Mouse (Mus musculus): ENCODE data around the gene Pias4. TPM values are rescaled to one million over a fixed set of nuclear protein-coding genes. Genes with fewer than 3 reads are reported as not detected.

Gene Pias4
- polyA plus RNA-seq, 1 experiment from 2014 or later = 33.2 TPM

DNA sequence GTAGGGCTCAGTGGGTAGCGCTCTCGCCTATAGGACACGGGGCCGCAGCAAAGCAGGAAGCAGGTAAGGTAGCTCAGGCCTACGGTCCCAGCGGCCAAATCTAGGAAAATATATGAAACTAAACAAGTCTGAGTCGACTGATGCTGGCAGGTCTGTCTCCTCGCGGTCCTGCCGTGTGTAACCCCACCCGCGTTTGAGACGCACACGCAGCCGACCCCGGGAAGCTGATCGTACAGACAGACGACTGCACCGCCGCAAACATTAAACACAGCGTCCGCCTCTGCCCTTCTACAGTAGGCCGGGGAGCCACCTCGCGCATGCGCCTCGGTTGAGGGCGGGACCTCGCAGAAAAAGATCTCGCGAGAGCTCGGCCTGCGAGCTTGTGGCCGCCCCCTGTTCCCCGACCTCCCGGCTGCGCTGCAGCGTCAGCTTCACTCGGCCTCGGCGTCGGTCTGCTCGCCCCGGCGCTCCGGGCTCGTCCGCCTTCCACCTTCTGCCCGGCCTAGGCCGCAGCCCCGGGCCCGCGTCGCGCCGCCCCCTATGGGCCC lies 62.1 kb downstream of the Pias4 start, which contains the start of gene Map2k2:
Map2k2 (plus strand) TSS at position 351 of the 548 bp plus-strand sequence.
- H3K4me1 ChIP-seq (ENCODE audit: control insufficient read depth, insufficient read depth, low read length) = peaks cover 13% of the 10 kb centered on the region
- H3K4me2 ChIP-seq (ENCODE audit: low read depth, low read length) = peak within 1 kb of the TSS; percentile 92
- WGBS = 0% methylated on average over 24 of the region's 56 CpGs
- H3K9ac ChIP-seq (ENCODE audit: low read depth, low read length) = peak within 1 kb of the TSS; percentile 98
- no peaks in the 10 kb centered on the region for H3K27me3 ChIP-seq (replicated peaks; ENCODE audit: control insufficient read depth, insufficient read depth, low read length)
- peak; percentile 98 for DNase-seq (ENCODE audit: low spot score)
- peak within 1 kb of the TSS; percentile 98 for H3K27ac ChIP-seq (replicated peaks; ENCODE audit: low read depth, low read length)
- ATAC-seq (ENCODE audit: low read depth) = peak; percentile 97
- H3K4me3 ChIP-seq (ENCODE audit: low read depth, low read length) = peak within 1 kb of the TSS; percentile 86
- peaks cover 25% of the 10 kb centered on the region for H3K36me3 ChIP-seq (ENCODE audit: control insufficient read depth, insufficient read depth, low read length)
- H3K9me3 ChIP-seq (ENCODE audit: control insufficient read depth, low read length) = no peaks in the 10 kb centered on the region

Small RNA genes within 50 kb of the gene (microRNA-seq; reads per million reads assigned to microRNA genes)
- gene Mir5615-1 (ENCODE audit: borderline number of aligned reads) (not detected), gene Mir5615-2 (ENCODE audit: borderline number of aligned reads) (not detected)

Other genes starting within 250 kb of the Pias4 start
- 21.6 and 22.9 TPM in 2 replicates for gene Lmnb2, start 249.7 kb downstream of the Pias4 start, polyA plus RNA-seq (2014; fragmentation: Nextera tagmentation; extraction: Ambion mirVana)
- 35.5 and 39.9 TPM in 2 replicates for gene Gadd45b, start 237.8 kb downstream of the Pias4 start, polyA plus RNA-seq (2014; fragmentation: Nextera tagmentation; extraction: Ambion mirVana)
- 5.9 and 8.7 TPM in 2 replicates for gene Gng7, start 153.0 kb downstream of the Pias4 start, polyA plus RNA-seq (2014; fragmentation: Nextera tagmentation; extraction: Ambion mirVana)
- gene Diras1, start 142.3 kb downstream of the Pias4 start, polyA plus RNA-seq (2014; fragmentation: Nextera tagmentation; extraction: Ambion mirVana) = 0.95 and 1.1 TPM in 2 replicates
- 11.9 and 15.4 TPM in 2 replicates for gene Slc39a3, start 130.5 kb downstream of the Pias4 start, polyA plus RNA-seq (2014; fragmentation: Nextera tagmentation; extraction: Ambion mirVana)
- 163 and 179 TPM in 2 replicates for gene Sgta, start 107.7 kb downstream of the Pias4 start, polyA plus RNA-seq (2014; fragmentation: Nextera tagmentation; extraction: Ambion mirVana)
- gene Thop1, start 97.9 kb downstream of the Pias4 start, polyA plus RNA-seq (2014; fragmentation: Nextera tagmentation; extraction: Ambion mirVana) = 61.7 and 62.9 TPM in 2 replicates
- 0.60 and 0.68 TPM in 2 replicates for gene Creb3l3, start 69.0 kb downstream of the Pias4 start, polyA plus RNA-seq (2014; fragmentation: Nextera tagmentation; extraction: Ambion mirVana)
- 166 and 178 TPM in 2 replicates for gene Map2k2, start 62.0 kb downstream of the Pias4 start, polyA plus RNA-seq (2014; fragmentation: Nextera tagmentation; extraction: Ambion mirVana)
- gene Zbtb7a, start 32.7 kb downstream of the Pias4 start, polyA plus RNA-seq (2014; fragmentation: Nextera tagmentation; extraction: Ambion mirVana) = 24.1 and 25.9 TPM in 2 replicates
- 549 and 578 TPM in 2 replicates for gene Eef2, start 8.7 kb upstream of the Pias4 start, polyA plus RNA-seq (2014; fragmentation: Nextera tagmentation; extraction: Ambion mirVana)
- 53.4 and 58.3 TPM in 2 replicates for gene Dapk3, start 15.1 kb upstream of the Pias4 start, polyA plus RNA-seq (2014; fragmentation: Nextera tagmentation; extraction: Ambion mirVana)
- not detected in 2 replicates for gene 4930442H23Rik, start 15.9 kb upstream of the Pias4 start, polyA plus RNA-seq (2014; fragmentation: Nextera tagmentation; extraction: Ambion mirVana)
- gene Nmrk2, start 34.1 kb upstream of the Pias4 start, polyA plus RNA-seq (2014; fragmentation: Nextera tagmentation; extraction: Ambion mirVana) = 1.2 and 1.7 TPM in 2 replicates
- gene Atcay, start 62.9 kb upstream of the Pias4 start, polyA plus RNA-seq (2014; fragmentation: Nextera tagmentation; extraction: Ambion mirVana) = 2.3 and 2.4 TPM in 2 replicates
- 6.5 and 9.7 TPM in 2 replicates for gene Zfr2, start 65.2 kb upstream of the Pias4 start, polyA plus RNA-seq (2014; fragmentation: Nextera tagmentation; extraction: Ambion mirVana)
- 4.9 and 5.4 TPM in 2 replicates for gene Matk, start 85.0 kb upstream of the Pias4 start, polyA plus RNA-seq (2014; fragmentation: Nextera tagmentation; extraction: Ambion mirVana)
- gene Mrpl54, start 99.0 kb upstream of the Pias4 start, polyA plus RNA-seq (2014; fragmentation: Nextera tagmentation; extraction: Ambion mirVana) = 196 and 206 TPM in 2 replicates
- 56.0 and 61.4 TPM in 2 replicates for gene Apba3, start 99.0 kb upstream of the Pias4 start, polyA plus RNA-seq (2014; fragmentation: Nextera tagmentation; extraction: Ambion mirVana)
- gene Tjp3, start 123.7 kb upstream of the Pias4 start, polyA plus RNA-seq (2014; fragmentation: Nextera tagmentation; extraction: Ambion mirVana) = 8.1 and 9.9 TPM in 2 replicates
- gene Pip5k1c, start 125.0 kb upstream of the Pias4 start, polyA plus RNA-seq (2014; fragmentation: Nextera tagmentation; extraction: Ambion mirVana) = 48.4 and 56.3 TPM in 2 replicates
- gene Cactin, start 153.2 kb upstream of the Pias4 start, polyA plus RNA-seq (2014; fragmentation: Nextera tagmentation; extraction: Ambion mirVana) = 27.0 and 27.5 TPM in 2 replicates
- gene Tbxa2r, start 160.8 kb upstream of the Pias4 start, polyA plus RNA-seq (2014; fragmentation: Nextera tagmentation; extraction: Ambion mirVana) = 6.7 and 8.7 TPM in 2 replicates
- 0.04 and 0.14 TPM in 2 replicates for gene Gipc3, start 175.3 kb upstream of the Pias4 start, polyA plus RNA-seq (2014; fragmentation: Nextera tagmentation; extraction: Ambion mirVana)
- 66.8 and 78.7 TPM in 2 replicates for gene Hmg20b, start 182.6 kb upstream of the Pias4 start, polyA plus RNA-seq (2014; fragmentation: Nextera tagmentation; extraction: Ambion mirVana)
- gene Mfsd12, start 189.6 kb upstream of the Pias4 start, polyA plus RNA-seq (2014; fragmentation: Nextera tagmentation; extraction: Ambion mirVana) = 6.8 and 9.8 TPM in 2 replicates
- 0.31 and 0.71 TPM in 2 replicates for gene 4930404N11Rik, start 197.9 kb upstream of the Pias4 start, polyA plus RNA-seq (2014; fragmentation: Nextera tagmentation; extraction: Ambion mirVana)
- gene Fzr1, start 210.6 kb upstream of the Pias4 start, polyA plus RNA-seq (2014; fragmentation: Nextera tagmentation; extraction: Ambion mirVana) = 69.5 and 90.1 TPM in 2 replicates
- gene Dohh, start 216.5 kb upstream of the Pias4 start, polyA plus RNA-seq (2014; fragmentation: Nextera tagmentation; extraction: Ambion mirVana) = 61.4 and 67.1 TPM in 2 replicates
- gene Gm48551, start 216.5 kb upstream of the Pias4 start, polyA plus RNA-seq (2014; fragmentation: Nextera tagmentation; extraction: Ambion mirVana) = 2.4 and 2.6 TPM in 2 replicates
- gene Gm48552, start 221.1 kb upstream of the Pias4 start, polyA plus RNA-seq (2014; fragmentation: Nextera tagmentation; extraction: Ambion mirVana) = 0.77 and 0.88 TPM in 2 replicates
- gene Smim24, start 225.1 kb upstream of the Pias4 start, polyA plus RNA-seq (2014; fragmentation: Nextera tagmentation; extraction: Ambion mirVana) = 3.9 and 4.1 TPM in 2 replicates

Measured in embryonic facial prominence, embryonic 14.5 days (tissue).